Mouse (Mus musculus): ENCODE data around the gene Chchd3.

DNA sequence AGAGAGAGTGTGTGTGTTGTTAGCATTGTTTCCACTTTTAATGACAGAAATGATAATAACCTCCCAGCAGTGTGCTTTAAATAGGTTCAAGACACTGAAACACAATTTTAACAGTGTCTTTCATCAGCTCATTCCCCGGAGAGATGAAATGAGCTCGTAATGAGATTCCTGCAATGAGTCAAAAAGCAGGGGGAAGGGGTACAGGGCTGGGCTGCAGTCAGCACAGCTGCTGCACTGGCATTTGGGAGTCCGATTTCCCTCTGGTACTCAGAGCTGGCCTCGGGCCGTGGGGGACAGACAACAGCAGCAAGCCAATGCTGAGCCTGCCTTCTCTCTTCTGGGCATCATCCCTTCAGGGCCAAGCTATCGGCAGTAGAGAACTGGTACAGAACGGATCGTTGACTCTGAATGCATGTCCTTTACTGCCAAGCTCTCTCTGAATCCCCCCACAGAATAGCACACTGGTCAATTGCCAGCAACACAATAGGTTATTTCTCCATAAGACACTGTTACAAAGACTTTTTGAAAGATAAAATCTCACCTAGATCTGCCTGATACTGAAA lies 34.7 kb upstream of the Chchd3 start:
- TF ChIP-seq CTCF (IDR thresholded peaks at IDR 0.05) (no peak), EP300 (IDR thresholded peaks at IDR 0.05) (no peak)
